Mouse (Mus musculus) small intestine, adult 2 months (tissue): ENCODE results near the gene Klhl31.

ENCODE experiments used
- CTCF ChIP-seq: fragments of 200-500 bp; IDR thresholded peaks from 2 replicates; pipeline ENCODE4 v1.5.1; 2012; ENCODE audit warnings: low read depth, mild to moderate bottlenecking, control low read depth, inconsistent platforms, low read length, moderate library complexity, mixed read lengths; ENCODE audit not compliant: insufficient replicate concordance, insufficient read length; ENCODE audit errors: extremely low read depth
- POLR2A ChIP-seq: fragments of 200-500 bp; IDR thresholded peaks from 2 replicates; pipeline ENCODE4 v1.6.1; 2012; ENCODE audit warnings: low read depth, mild to moderate bottlenecking, control low read depth, inconsistent platforms, low read length, moderate library complexity

GRCm38 (mm10) chr9:77616796-77617195 is 19.5 kb upstream of the Klhl31 start:
- TF ChIP-seq CTCF, result no peak
- no peak for TF ChIP-seq POLR2A
